Comparison of ENCODE assay signal across 8 mouse cellular contexts in the genomic region with DNA sequence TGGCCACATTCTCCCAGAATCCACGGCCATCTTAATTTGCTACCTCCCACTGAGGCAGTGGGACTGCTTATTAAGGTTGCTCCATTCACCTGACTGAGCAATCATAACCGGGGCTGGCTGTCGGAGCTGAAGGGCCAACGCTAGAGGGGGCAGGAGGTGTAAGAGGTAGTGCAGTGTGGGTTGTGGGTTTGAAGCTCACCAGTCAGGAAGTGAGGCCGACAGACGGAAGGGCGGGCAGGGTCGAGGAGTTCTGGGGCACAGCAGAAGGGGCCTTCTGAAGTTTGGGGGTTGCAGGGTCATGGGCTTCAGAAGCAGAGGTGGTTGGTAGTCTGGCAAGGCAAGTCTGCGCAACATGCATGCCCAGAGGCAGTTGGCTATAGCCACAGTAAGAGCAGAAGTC. TPM values are rescaled to one million over a fixed set of nuclear protein-coding genes. Genes with fewer than 3 reads are reported as not detected.
A peak's percentile ranks its signal among the peaks of the same experiment; 100 is the strongest.
DNase-seq lines count a peak whose midpoint lies in the region; ATAC-seq and TF ChIP-seq lines count a peak whose summit lies in the region.

Gene Agap2 (plus strand): TSS at position 205 of the 400 bp plus-strand sequence.

- ATAC-seq in liver, embryonic 11.5 days (replicated peaks; ENCODE audit: low FRiP score), result no peak; the same call in 1 of the 2 replicates

- no peak within 1 kb of the TSS for H3K9ac ChIP-seq in ES-Bruce4 (ENCODE audit: low read depth, poor library complexity, severe bottlenecking)
- peak within 1 kb of the TSS; percentile 53; the same call in 1 of the 2 replicates for H3K9ac ChIP-seq in liver, embryonic 11.5 days (ENCODE audit: low read depth, low read length)

- WGBS in liver, embryonic 11.5 days, result 34% methylated on average over 9 of the region's 9 CpGs
- 70% methylated on average over 9 of the region's 9 CpGs for WGBS in olfactory bulb, adult 2 months

- peaks cover 13% of the 10 kb centered on the region for H3K27me3 ChIP-seq in ES-Bruce4 (ENCODE audit: control insufficient read depth, insufficient read depth, low read length, poor library complexity, severe bottlenecking)
- H3K27me3 ChIP-seq in liver, embryonic 11.5 days (replicated peaks; ENCODE audit: control insufficient read depth, insufficient read depth, low read length), result peaks cover 32% of the 10 kb centered on the region

- no peak within 1 kb of the TSS for H3K27ac ChIP-seq in ES-Bruce4 (ENCODE audit: insufficient read depth, low read length)
- H3K27ac ChIP-seq in liver, embryonic 11.5 days (ENCODE audit: low read depth, low read length), result no peak within 1 kb of the TSS
- H3K27ac ChIP-seq in olfactory bulb, adult 2 months (ENCODE audit: insufficient read depth, low read depth, low read length), result peak within 1 kb of the TSS; percentile 48
- H3K27ac ChIP-seq in gastrocnemius, adult 2 months, result no peak within 1 kb of the TSS

- TF ChIP-seq POLR2A in ES-Bruce4 (IDR thresholded peaks at IDR 0.05; ENCODE audit: insufficient read depth, low read length), result no peak
- no peak for TF ChIP-seq POLR2A in olfactory bulb, adult 2 months (IDR thresholded peaks at IDR 0.05; ENCODE audit: insufficient read depth, low read depth, low read length)

- peak within 1 kb of the TSS; percentile 56 for H3K4me2 ChIP-seq in liver, embryonic 11.5 days

- H3K9me3 ChIP-seq in ES-Bruce4 (replicated peaks; ENCODE audit: control insufficient read depth, insufficient read depth, low read length, poor library complexity, severe bottlenecking), result no peaks in the 10 kb centered on the region
- no peaks in the 10 kb centered on the region for H3K9me3 ChIP-seq in liver, embryonic 11.5 days (ENCODE audit: control insufficient read depth, low read length)

- TF ChIP-seq CTCF in ES-Bruce4 (IDR thresholded peaks at IDR 0.05; ENCODE audit: low read depth, low read length), result peak; percentile 29
- TF ChIP-seq CTCF in olfactory bulb, adult 2 months (IDR thresholded peaks at IDR 0.05; ENCODE audit: insufficient read depth, low read depth, low read length), result no peak
- TF ChIP-seq CTCF in gastrocnemius, adult 2 months (IDR thresholded peaks at IDR 0.05), result no peak

- TF ChIP-seq EP300 in ES-Bruce4 (IDR thresholded peaks at IDR 0.05; ENCODE audit: insufficient read depth, low read depth, low read length), result no peak

- H3K36me3 ChIP-seq in ES-Bruce4 (ENCODE audit: control insufficient read depth, insufficient read depth, low read length, poor library complexity, severe bottlenecking), result no peaks in the 10 kb centered on the region
- no peaks in the 10 kb centered on the region for H3K36me3 ChIP-seq in liver, embryonic 11.5 days (ENCODE audit: control insufficient read depth, insufficient read depth, low read length)

- intact Hi-C loops in gastrocnemius, adult 2 months (cut with DNase I), result loop anchor here (10.0 kb wide), 1 partner anchor 600 kb away; no protein-coding TSS in a partner anchor

- no peak within 1 kb of the TSS for H3K4me3 ChIP-seq in ES-Bruce4 (ENCODE audit: low read depth, low read length)
- H3K4me3 ChIP-seq in liver, embryonic 11.5 days (ENCODE audit: low read depth, low read length), result peak within 1 kb of the TSS; percentile 38
- peak within 1 kb of the TSS; percentile 12 for H3K4me3 ChIP-seq in olfactory bulb, adult 2 months (ENCODE audit: insufficient read depth, low read depth, low read length)
- H3K4me3 ChIP-seq in gastrocnemius, adult 2 months, result no peak within 1 kb of the TSS

- peaks cover 2% of the 10 kb centered on the region for H3K4me1 ChIP-seq in ES-Bruce4 (ENCODE audit: control insufficient read depth, insufficient read depth, low read length)
- peaks cover 21% of the 10 kb centered on the region for H3K4me1 ChIP-seq in liver, embryonic 11.5 days (replicated peaks; ENCODE audit: control insufficient read depth, insufficient read depth, low read length)
- H3K4me1 ChIP-seq in olfactory bulb, adult 2 months (ENCODE audit: control insufficient read depth, insufficient read depth, low read length), result peaks cover 29% of the 10 kb centered on the region

- no peak for DNase-seq in frontal cortex, adult 2 months (ENCODE audit: extremely low spot score in 1 of 2, low spot score in 1 of 2)
- no peak for DNase-seq in frontal cortex, postnatal 25 days (ENCODE audit: low spot score in 2 of 2)
- DNase-seq in liver, embryonic 11.5 days (ENCODE audit: low spot score), result no peak
- no peak for DNase-seq in adrenal gland, adult 18-20 months (ENCODE audit: low spot score in 2 of 2)
- no peak for DNase-seq in gastrocnemius, adult 2 months
- DNase-seq in adrenal gland, postnatal 10 days, result no peak

RNA-seq across cellular contexts. Expression of gene Agap2, which starts in this region (rescaled TPM):
- polyA plus RNA-seq in frontal cortex, adult 2 months (2012; rRNA removed), result 450 and 465 TPM in 2 replicates
- polyA plus RNA-seq in ES-Bruce4 (2011; ENCODE audit: insufficient read depth, insufficient read length, low read depth, missing spikeins), result 0.72 and 0.85 TPM in 2 replicates
- 2.2 and 2.3 TPM in 2 replicates for polyA plus RNA-seq in liver, embryonic 11.5 days (2014; fragmentation: Nextera tagmentation; extraction: Ambion mirVana)
- polyA plus RNA-seq in olfactory bulb, adult 2 months (2012; ENCODE audit: insufficient read depth, insufficient read length, low replicate concordance, missing spikeins), result 219 TPM in 1 of 2 replicates, not detected in the other
- 1 to 10 TPM; 3.1 to 3.2 TPM for total RNA-seq in adrenal gland, adult 18-20 months (2021)
- 1 to 10 TPM; 1.6 TPM for total RNA-seq in gastrocnemius, adult 2 months (2021)
- 1 to 10 TPM; 5.7 to 6.2 TPM for total RNA-seq in adrenal gland, postnatal 10 days (2021)

Comparison
In these comparisons a context has a peak if more than half of its experiments do, and no peak if none do; other contexts are left out.
1. H3K4me3 ChIP-seq: peak in liver, embryonic 11.5 days (single experiment) and olfactory bulb, adult 2 months (single experiment); none in ES-Bruce4 (single experiment) and gastrocnemius, adult 2 months (single experiment).